Mouse (Mus musculus): ENCODE results near the gene Dbil5. TPM values are rescaled to one million over a fixed set of nuclear protein-coding genes. Genes with fewer than 3 reads are reported as not detected.

Gene Dbil5
- polyA plus RNA-seq, 1 experiment from 2014 or later, result 0.59 TPM

- Histone ChIP-seq H3K4me3 (replicated peaks) (no peak overlapping the region), H3K36me3 (replicated peaks) (peaks cover 58% of the 10 kb centered on the region), H3K27me3 (no peaks in the 10 kb centered on the region), H3K4me2 (no peak overlapping the region), H3K9ac (no peak overlapping the region), H3K9me3 (replicated peaks) (no peaks in the 10 kb centered on the region), H3K4me1 (replicated peaks) (no peaks in the 10 kb centered on the region), H3K27ac (replicated peaks) (no peak overlapping the region)
- WGBS (ENCODE audit: insufficient replicate concordance), result 72% methylated on average over 3 of the region's 3 CpGs
- ATAC-seq (ENCODE audit: insufficient read depth), result no peak
These were observed 18.7 kb downstream of the Dbil5 start for GRCm38 (mm10) chr11:76236136-76236535.

GRCm38 (mm10) chr11:76239750-76240149 is 22.3 kb downstream of the Dbil5 start:
- Histone ChIP-seq H3K4me3 (replicated peaks) (no peak overlapping the region), H3K27me3 (no peaks in the 10 kb centered on the region), H3K9me3 (replicated peaks) (no peaks in the 10 kb centered on the region), H3K4me2 (no peak overlapping the region), H3K27ac (replicated peaks) (no peak overlapping the region), H3K4me1 (replicated peaks) (peaks cover 20% of the 10 kb centered on the region), H3K9ac (no peak overlapping the region), H3K36me3 (replicated peaks) (peaks cover 31% of the 10 kb centered on the region)
- WGBS (ENCODE audit: insufficient replicate concordance), result 83% methylated on average over 2 of the region's 2 CpGs
- ATAC-seq (ENCODE audit: insufficient read depth), result no peak

- Histone ChIP-seq H3K27ac (replicated peaks) (peak within 1 kb of the TSS; percentile 62), H3K9ac (peak within 1 kb of the TSS; percentile 84), H3K4me1 (replicated peaks) (peaks cover 21% of the 10 kb centered on the region), H3K4me2 (peak within 1 kb of the TSS; percentile 91), H3K4me3 (replicated peaks) (peak within 1 kb of the TSS; percentile 86), H3K27me3 (no peaks in the 10 kb centered on the region), H3K36me3 (replicated peaks) (peaks cover 19% of the 10 kb centered on the region; the same call in 1 of the 2 replicates), H3K9me3 (replicated peaks) (no peaks in the 10 kb centered on the region)
- peak; percentile 84 for ATAC-seq (ENCODE audit: insufficient read depth)
- WGBS (ENCODE audit: insufficient replicate concordance), result under 1% methylated on average over 61 of the region's 61 CpGs
These were observed 25.7 kb downstream of the Dbil5 start, which contains the start of the genes Mrm3 and Glod4 for GRCm38 (mm10) chr11:76242901-76243810. Mrm3 (plus strand) TSS chr11:76243715. Glod4 (minus strand) TSS chr11:76243725.

- Histone ChIP-seq H3K27me3 (no peaks in the 10 kb centered on the region), H3K4me3 (replicated peaks) (peak overlapping the region; percentile 86), H3K36me3 (replicated peaks) (peaks cover 26% of the 10 kb centered on the region), H3K9me3 (replicated peaks) (no peaks in the 10 kb centered on the region), H3K4me1 (replicated peaks) (peaks cover 21% of the 10 kb centered on the region), H3K9ac (peak overlapping the region; percentile 84), H3K4me2 (peak overlapping the region; percentile 91), H3K27ac (replicated peaks) (no peak overlapping the region)
- WGBS (ENCODE audit: insufficient replicate concordance), result 2% methylated on average over 34 of the region's 34 CpGs
- peak; percentile 54 for ATAC-seq (ENCODE audit: insufficient read depth)
These were observed 26.6 kb downstream of the Dbil5 start for GRCm38 (mm10) chr11:76243811-76244546.

- H3K27ac ChIP-seq (replicated peaks), result no peak overlapping the region
- no peak overlapping the region for H3K9ac ChIP-seq
- ATAC-seq (ENCODE audit: insufficient read depth), result no peak
- H3K36me3 ChIP-seq (replicated peaks), result peaks cover 32% of the 10 kb centered on the region
- no peaks in the 10 kb centered on the region for H3K27me3 ChIP-seq
- H3K9me3 ChIP-seq (replicated peaks), result no peaks in the 10 kb centered on the region
- no peak overlapping the region for H3K4me3 ChIP-seq (replicated peaks)
- no peak overlapping the region for H3K4me2 ChIP-seq
- peaks cover 21% of the 10 kb centered on the region for H3K4me1 ChIP-seq (replicated peaks)
These were observed 29.0 kb downstream of the Dbil5 start for GRCm38 (mm10) chr11:76246439-76246838.

- H3K27ac ChIP-seq (replicated peaks), result no peak overlapping the region
- no peak overlapping the region for H3K9ac ChIP-seq
- H3K27me3 ChIP-seq, result no peaks in the 10 kb centered on the region
- 67% methylated on average over 2 of the region's 2 CpGs for WGBS (ENCODE audit: insufficient replicate concordance)
- no peak overlapping the region for H3K4me3 ChIP-seq (replicated peaks)
- no peak overlapping the region for H3K4me2 ChIP-seq
- H3K4me1 ChIP-seq (replicated peaks), result peaks cover 21% of the 10 kb centered on the region
- peaks cover 34% of the 10 kb centered on the region for H3K36me3 ChIP-seq (replicated peaks)
- H3K9me3 ChIP-seq (replicated peaks), result no peaks in the 10 kb centered on the region
- no peak for ATAC-seq (ENCODE audit: insufficient read depth)
These were observed 29.8 kb downstream of the Dbil5 start for GRCm38 (mm10) chr11:76247239-76247638.

GRCm38 (mm10) chr11:76252036-76252435 is 34.6 kb downstream of the Dbil5 start:
- Histone ChIP-seq H3K9ac (no peak overlapping the region), H3K4me1 (replicated peaks) (no peaks in the 10 kb centered on the region), H3K4me2 (no peak overlapping the region), H3K27me3 (no peaks in the 10 kb centered on the region), H3K36me3 (replicated peaks) (peaks cover 34% of the 10 kb centered on the region), H3K4me3 (replicated peaks) (no peak overlapping the region), H3K9me3 (replicated peaks) (no peaks in the 10 kb centered on the region), H3K27ac (replicated peaks) (no peak overlapping the region)
- WGBS (ENCODE audit: insufficient replicate concordance), result 51% methylated on average over 3 of the region's 3 CpGs
- no peak for ATAC-seq (ENCODE audit: insufficient read depth)

- Histone ChIP-seq H3K9ac (no peak overlapping the region), H3K36me3 (replicated peaks) (peaks cover 28% of the 10 kb centered on the region), H3K27ac (replicated peaks) (no peak overlapping the region), H3K4me2 (no peak overlapping the region), H3K4me3 (replicated peaks) (no peak overlapping the region), H3K9me3 (replicated peaks) (no peaks in the 10 kb centered on the region), H3K4me1 (replicated peaks) (no peaks in the 10 kb centered on the region), H3K27me3 (no peaks in the 10 kb centered on the region)
- 49% methylated on average over 5 of the region's 5 CpGs for WGBS (ENCODE audit: insufficient replicate concordance)
- ATAC-seq (ENCODE audit: insufficient read depth), result no peak
These were observed 35.9 kb downstream of the Dbil5 start for GRCm38 (mm10) chr11:76253145-76253917.

GRCm38 (mm10) chr11:76253918-76254264 is 36.5 kb downstream of the Dbil5 start:
- no peaks in the 10 kb centered on the region for H3K4me1 ChIP-seq (replicated peaks)
- H3K27ac ChIP-seq (replicated peaks), result no peak overlapping the region
- peaks cover 22% of the 10 kb centered on the region for H3K36me3 ChIP-seq (replicated peaks)
- no peak for ATAC-seq (ENCODE audit: insufficient read depth)
- no peaks in the 10 kb centered on the region for H3K9me3 ChIP-seq (replicated peaks)
- H3K4me3 ChIP-seq (replicated peaks), result no peak overlapping the region
- no peak overlapping the region for H3K4me2 ChIP-seq
- no peak overlapping the region for H3K9ac ChIP-seq
- no peaks in the 10 kb centered on the region for H3K27me3 ChIP-seq
- 84% methylated on average over 4 of the region's 4 CpGs for WGBS (ENCODE audit: insufficient replicate concordance)

- Histone ChIP-seq H3K9ac (no peak overlapping the region), H3K27ac (replicated peaks) (no peak overlapping the region), H3K9me3 (replicated peaks) (no peaks in the 10 kb centered on the region), H3K4me1 (replicated peaks) (no peaks in the 10 kb centered on the region), H3K4me3 (replicated peaks) (no peak overlapping the region), H3K36me3 (replicated peaks) (peaks cover 7% of the 10 kb centered on the region), H3K27me3 (no peaks in the 10 kb centered on the region), H3K4me2 (no peak overlapping the region)
- 64% methylated on average over 4 of the region's 4 CpGs for WGBS (ENCODE audit: insufficient replicate concordance)
- ATAC-seq (ENCODE audit: insufficient read depth), result no peak
These were observed 38.1 kb downstream of the Dbil5 start for GRCm38 (mm10) chr11:76255431-76256001.

Data from liver, embryonic 15.5 days (tissue).